In the genomic region with DNA sequence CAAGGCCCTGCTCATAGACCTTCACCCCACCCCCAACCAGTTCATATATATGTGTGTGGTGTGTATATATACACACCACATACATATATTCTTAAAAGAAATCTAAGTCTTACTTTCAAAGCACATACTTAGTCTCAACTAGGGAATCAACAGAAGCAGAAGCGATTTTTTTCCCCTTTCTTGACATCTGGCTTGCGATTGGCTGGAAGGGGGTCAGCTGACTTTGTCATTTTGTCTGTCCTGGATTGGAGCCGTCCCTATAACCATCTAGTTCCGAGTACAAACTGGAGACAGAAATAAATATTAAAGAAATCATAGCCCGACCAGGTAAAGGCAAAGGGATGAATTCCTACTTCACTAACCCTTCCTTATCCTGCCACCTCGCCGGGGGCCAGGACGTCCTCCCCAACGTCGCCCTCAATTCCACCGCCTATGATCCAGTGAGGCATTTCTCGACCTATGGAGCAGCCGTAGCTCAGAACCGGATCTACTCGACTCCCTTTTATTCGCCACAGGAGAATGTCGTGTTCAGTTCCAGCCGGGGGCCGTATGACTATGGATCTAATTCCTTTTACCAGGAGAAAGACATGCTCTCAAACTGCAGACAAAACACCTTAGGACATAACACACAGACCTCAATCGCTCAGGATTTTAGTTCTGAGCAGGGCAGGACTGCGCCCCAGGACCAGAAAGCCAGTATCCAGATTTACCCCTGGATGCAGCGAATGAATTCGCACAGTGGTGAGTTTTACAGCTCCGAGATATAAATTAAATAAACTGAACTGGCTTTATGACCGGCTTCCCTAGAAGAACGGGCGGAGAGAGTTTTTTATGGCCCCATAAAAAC, we compare ENCODE assay signal across 12 mouse cellular contexts. TPM values are rescaled to one million over a fixed set of nuclear protein-coding genes. Genes with fewer than 3 reads are reported as not detected.
DNase-seq lines count a peak whose midpoint lies in the region; ATAC-seq and TF ChIP-seq lines count a peak whose summit lies in the region.
"Had no signal": no experiment of that assay in that cellular context is flagged by ENCODE, and none has a peak within 500 bp of the region (broad histone marks: within the 10 kb centered on the region; RNA-seq: fewer than 3 reads in every experiment).

No protein-coding gene starts in this region.

- peak overlapping the region; percentile 64 for H3K9ac ChIP-seq in hindbrain, embryonic 13.5 days
- peak overlapping the region; percentile 25; the same call in 1 of the 2 replicates for H3K9ac ChIP-seq in limb, embryonic 14.5 days (ENCODE audit: low read depth, low read length, severe bottlenecking)

- H3K4me1 ChIP-seq in hindbrain, embryonic 13.5 days (replicated peaks) = peaks cover 12% of the 10 kb centered on the region
- H3K4me1 ChIP-seq in limb, embryonic 14.5 days (ENCODE audit: control insufficient read depth, insufficient read depth, low read length) = peaks cover 4% of the 10 kb centered on the region; the same call in 1 of the 2 replicates
- peaks cover 20% of the 10 kb centered on the region for H3K4me1 ChIP-seq in heart, embryonic 10.5 days

- peaks cover 29% of the 10 kb centered on the region for H3K79me3 ChIP-seq in C2C12 (ENCODE audit: low read depth)

- H3K4me2 ChIP-seq in hindbrain, embryonic 13.5 days = peak overlapping the region; percentile 52
- H3K4me2 ChIP-seq in limb, embryonic 14.5 days (replicated peaks; ENCODE audit: low read depth, low read length, severe bottlenecking) = peak overlapping the region; percentile 33

- peak; percentile 39 to 52 for DNase-seq in adrenal gland, adult 18-20 months (ENCODE audit: low spot score in 2 of 2)
- DNase-seq in adrenal gland, adult 8-10 months = no peak
- DNase-seq in limb, embryonic 14.5 days (ENCODE audit: low spot score) = no peak
- no peak for DNase-seq in heart, embryonic 10.5 days (ENCODE audit: low spot score)
- no peak for DNase-seq in spleen, postnatal 4 days (ENCODE audit: low spot score in 2 of 2)
- no peak for DNase-seq in left cerebral cortex, adult 2 months (ENCODE audit: extremely low spot score in 1 of 2, low spot score in 2 of 2)
- DNase-seq: cerebellum, adult 9-10 months; heart, adult 2 months; lung, postnatal 14 days had no signal

- peak overlapping the region; percentile 84 for H3K27ac ChIP-seq in hindbrain, embryonic 13.5 days
- H3K27ac ChIP-seq in limb, embryonic 14.5 days (replicated peaks; ENCODE audit: low read depth, low read length) = no peak overlapping the region
- H3K27ac ChIP-seq in heart, embryonic 10.5 days = no peak overlapping the region
- H3K27ac ChIP-seq in left cerebral cortex, adult 2 months = no peak overlapping the region
- H3K27ac ChIP-seq: forebrain, embryonic 10.5 days; heart, adult 2 months had no signal

- no peak for TF ChIP-seq CTCF in C2C12 (IDR thresholded peaks at IDR 0.05; ENCODE audit: control insufficient read depth, insufficient read depth, insufficient read length)
- no peak for TF ChIP-seq CTCF in left cerebral cortex, adult 2 months (IDR thresholded peaks at IDR 0.05)

- H3K4me3 ChIP-seq in C2C12 (ENCODE audit: insufficient read depth, poor library complexity, severe bottlenecking) = no peak overlapping the region
- H3K4me3 ChIP-seq in hindbrain, embryonic 13.5 days = peak overlapping the region; percentile 34
- peak overlapping the region; percentile 21 for H3K4me3 ChIP-seq in limb, embryonic 14.5 days (replicated peaks; ENCODE audit: low read length)
- no peak overlapping the region for H3K4me3 ChIP-seq in heart, embryonic 10.5 days
- no peak overlapping the region for H3K4me3 ChIP-seq in left cerebral cortex, adult 2 months
- H3K4me3 ChIP-seq: forebrain, embryonic 10.5 days; heart, adult 2 months had no signal

- TF ChIP-seq POLR2A in limb, embryonic 14.5 days (IDR thresholded peaks at IDR 0.05; ENCODE audit: borderline replicate concordance, extremely low read depth, insufficient read depth, insufficient read length) = no peak

- 1% methylated on average over 27 of the region's 27 CpGs for WGBS in hindbrain, embryonic 13.5 days
- 2% methylated on average over 27 of the region's 27 CpGs for WGBS in limb, embryonic 14.5 days
- whole genome bisulfite sequencing in heart, embryonic 10.5 days = 2% methylated on average over 27 of the region's 27 CpGs

- no peak for ATAC-seq in hindbrain, embryonic 13.5 days (ENCODE audit: low FRiP score)
- ATAC-seq in limb, embryonic 14.5 days (ENCODE audit: low FRiP score, low read depth) = no peak

- peaks cover 59% of the 10 kb centered on the region for H3K79me2 ChIP-seq in C2C12 (ENCODE audit: control insufficient read depth, insufficient read depth)

- no peak overlapping the region for H3ac ChIP-seq in C2C12 (ENCODE audit: control insufficient read depth, insufficient read length, low read depth)

- peaks cover 17% of the 10 kb centered on the region for H3K36me3 ChIP-seq in C2C12 (ENCODE audit: control insufficient read depth, insufficient read depth)
- H3K36me3 ChIP-seq in hindbrain, embryonic 13.5 days = no peaks in the 10 kb centered on the region
- no peaks in the 10 kb centered on the region for H3K36me3 ChIP-seq in limb, embryonic 14.5 days (ENCODE audit: control insufficient read depth, insufficient read depth, low read length)
- H3K36me3 ChIP-seq in heart, embryonic 10.5 days = no peaks in the 10 kb centered on the region
- H3K36me3 ChIP-seq: forebrain, embryonic 10.5 days had no signal

- H3K27me3 ChIP-seq in C2C12 (ENCODE audit: control insufficient read depth, insufficient read depth, insufficient read length) = no peaks in the 10 kb centered on the region
- peaks cover 96% of the 10 kb centered on the region for H3K27me3 ChIP-seq in hindbrain, embryonic 13.5 days
- peaks cover 97% of the 10 kb centered on the region for H3K27me3 ChIP-seq in limb, embryonic 14.5 days (ENCODE audit: control insufficient read depth, insufficient read depth, low read length)
- peaks cover 100% of the 10 kb centered on the region for H3K27me3 ChIP-seq in heart, embryonic 10.5 days (ENCODE audit: insufficient read depth, poor library complexity, severe bottlenecking)

- intact Hi-C loops in left cerebral cortex, adult 2 months (cut with DNase I) = loop anchor here (5.0 to 10.0 kb wide), 2 partner anchors 113 to 305 kb away; partner anchors contain the start of gene Gpr84

- no peaks in the 10 kb centered on the region for H3K9me3 ChIP-seq in hindbrain, embryonic 13.5 days
- H3K9me3 ChIP-seq in limb, embryonic 14.5 days (ENCODE audit: control insufficient read depth, low read length) = no peaks in the 10 kb centered on the region
- H3K9me3 ChIP-seq in heart, embryonic 10.5 days = no peaks in the 10 kb centered on the region
- H3K9me3 ChIP-seq: forebrain, embryonic 10.5 days had no signal

TF ChIP-seq in C2C12, 6 proteins besides CTCF, POLR2A, EP300 and RAD21 (continues in another document):
- peak; percentile 43 for TF ChIP-seq USF1 (IDR thresholded peaks at IDR 0.05; ENCODE audit: low read depth)

RNA-seq across cellular contexts. Expression of gene Hoxc4, which starts 9.2 kb away (rescaled TPM):
- 1 to 10 TPM; 5.0 to 7.3 TPM for total RNA-seq in adrenal gland, adult 18-20 months (2021)
- total RNA-seq in adrenal gland, adult 8-10 months (2022) = 10 to 100 TPM in 2 of 4 experiments, 1 to 10 TPM in 2; 5.0 to 17.9 (median 10.8) TPM
- polyA plus RNA-seq in C2C12 (2012; fragmentation: generic; extraction: Trizol) = 3.4 TPM
- 76.2 and 86.9 TPM in 2 replicates for polyA plus RNA-seq in hindbrain, embryonic 13.5 days (2015; fragmentation: Nextera tagmentation; extraction: Ambion mirVana)
- 5.9 and 7.5 TPM in 2 replicates for polyA plus RNA-seq in limb, embryonic 14.5 days (2012; rRNA removed)
- polyA plus RNA-seq in limb, embryonic 14.5 days (2014; fragmentation: Nextera tagmentation; extraction: Ambion mirVana) = 1.9 and 3.5 TPM in 2 replicates
- polyA plus RNA-seq in heart, embryonic 10.5 days (2016; fragmentation: Nextera tagmentation; extraction: Ambion mirVana) = 0.81 and 6.6 TPM in 2 replicates
- total RNA-seq in left cerebral cortex, adult 2 months (2021) = not detected
- total RNA-seq: heart, adult 2 months had no signal
- polyA plus RNA-seq: forebrain, embryonic 10.5 days had no signal

RNA-seq across cellular contexts. Expression of gene Hoxc6, which starts 11.4 kb away (rescaled TPM):
- 10 to 100 TPM; 47.9 to 59.3 TPM for total RNA-seq in adrenal gland, adult 18-20 months (2021)
- total RNA-seq in adrenal gland, adult 8-10 months (2022) = 10 to 100 TPM; 52.9 to 79.0 (median 59.6) TPM
- polyA plus RNA-seq in C2C12 (2012; fragmentation: generic; extraction: Trizol) = 10.6 TPM
- polyA plus RNA-seq in hindbrain, embryonic 13.5 days (2015; fragmentation: Nextera tagmentation; extraction: Ambion mirVana) = 5.3 and 9.1 TPM in 2 replicates
- 8.0 and 10.4 TPM in 2 replicates for polyA plus RNA-seq in limb, embryonic 14.5 days (2012; rRNA removed)
- polyA plus RNA-seq in limb, embryonic 14.5 days (2014; fragmentation: Nextera tagmentation; extraction: Ambion mirVana) = 2.4 and 2.5 TPM in 2 replicates
- 0.23 and 1.8 TPM in 2 replicates for polyA plus RNA-seq in heart, embryonic 10.5 days (2016; fragmentation: Nextera tagmentation; extraction: Ambion mirVana)
- not detected for total RNA-seq in left cerebral cortex, adult 2 months (2021)
- total RNA-seq: heart, adult 2 months had no signal
- polyA plus RNA-seq: forebrain, embryonic 10.5 days; heart, adult 2 months had no signal

RNA-seq across cellular contexts. Expression of gene Hoxc8, which starts 19.1 kb away (rescaled TPM):
- 10 to 100 TPM; 30.8 to 34.8 TPM for total RNA-seq in adrenal gland, adult 18-20 months (2021)
- 10 to 100 TPM; 30.1 to 35.8 (median 32.2) TPM for total RNA-seq in adrenal gland, adult 8-10 months (2022)
- polyA plus RNA-seq in C2C12 (2012; fragmentation: generic; extraction: Trizol) = 1.1 TPM
- 0.50 and 1.5 TPM in 2 replicates for polyA plus RNA-seq in hindbrain, embryonic 13.5 days (2015; fragmentation: Nextera tagmentation; extraction: Ambion mirVana)
- 3.5 and 3.9 TPM in 2 replicates for polyA plus RNA-seq in limb, embryonic 14.5 days (2012; rRNA removed)
- 1.9 TPM in 2 replicates for polyA plus RNA-seq in limb, embryonic 14.5 days (2014; fragmentation: Nextera tagmentation; extraction: Ambion mirVana)
- polyA plus RNA-seq in heart, embryonic 10.5 days (2016; fragmentation: Nextera tagmentation; extraction: Ambion mirVana) = 0.06 and 1.7 TPM in 2 replicates
- total RNA-seq in left cerebral cortex, adult 2 months (2021) = not detected
- total RNA-seq: heart, adult 2 months had no signal
- polyA plus RNA-seq: forebrain, embryonic 10.5 days; heart, adult 2 months had no signal

RNA-seq across cellular contexts. Expression of gene Hoxc9, which starts 33.2 kb away (rescaled TPM):
- total RNA-seq in adrenal gland, adult 18-20 months (2021) = 1 to 10 TPM in 1 of 2 experiments, under 1 TPM in 1; 0.66 to 1.4 TPM
- total RNA-seq in adrenal gland, adult 8-10 months (2022) = under 1 TPM; 0.52 to 0.99 (median 0.83) TPM
- polyA plus RNA-seq in C2C12 (2012; fragmentation: generic; extraction: Trizol) = 9.4 TPM
- 0.13 TPM in 1 of 2 replicates, not detected in the other for polyA plus RNA-seq in hindbrain, embryonic 13.5 days (2015; fragmentation: Nextera tagmentation; extraction: Ambion mirVana)
- polyA plus RNA-seq in limb, embryonic 14.5 days (2012; rRNA removed) = 2.1 TPM in 2 replicates
- polyA plus RNA-seq in limb, embryonic 14.5 days (2014; fragmentation: Nextera tagmentation; extraction: Ambion mirVana) = 1.1 and 1.3 TPM in 2 replicates
- 0.49 TPM in 1 of 2 replicates, not detected in the other for polyA plus RNA-seq in heart, embryonic 10.5 days (2016; fragmentation: Nextera tagmentation; extraction: Ambion mirVana)
- total RNA-seq in left cerebral cortex, adult 2 months (2021) = not detected
- total RNA-seq: heart, adult 2 months had no signal
- polyA plus RNA-seq: forebrain, embryonic 10.5 days; heart, adult 2 months had no signal

RNA-seq across cellular contexts. Expression of gene Hoxc5, which starts 42.2 kb away (rescaled TPM):
- total RNA-seq in adrenal gland, adult 18-20 months (2021) = 1 to 10 TPM; 7.0 to 7.5 TPM
- total RNA-seq in adrenal gland, adult 8-10 months (2022) = 10 to 100 TPM in 2 of 4 experiments, 1 to 10 TPM in 2; 6.4 to 16.0 (median 11.4) TPM
- polyA plus RNA-seq in C2C12 (2012; fragmentation: generic; extraction: Trizol) = 1.6 TPM
- polyA plus RNA-seq in hindbrain, embryonic 13.5 days (2015; fragmentation: Nextera tagmentation; extraction: Ambion mirVana) = 32.3 and 39.2 TPM in 2 replicates
- 7.6 and 9.0 TPM in 2 replicates for polyA plus RNA-seq in limb, embryonic 14.5 days (2012; rRNA removed)
- polyA plus RNA-seq in limb, embryonic 14.5 days (2014; fragmentation: Nextera tagmentation; extraction: Ambion mirVana) = 2.6 and 3.5 TPM in 2 replicates
- 0.60 and 5.5 TPM in 2 replicates for polyA plus RNA-seq in heart, embryonic 10.5 days (2016; fragmentation: Nextera tagmentation; extraction: Ambion mirVana)
- total RNA-seq in left cerebral cortex, adult 2 months (2021) = not detected
- total RNA-seq: heart, adult 2 months had no signal
- polyA plus RNA-seq: forebrain, embryonic 10.5 days had no signal

Comparison
In these comparisons a context has a peak if more than half of its experiments do, and no peak if none do; other contexts are left out.
1. DNase-seq: peak in adrenal gland, adult 18-20 months (2 of 2); none in adrenal gland, adult 8-10 months (single experiment), limb, embryonic 14.5 days (single experiment), heart, embryonic 10.5 days (single experiment), spleen, postnatal 4 days (0 of 2) and left cerebral cortex, adult 2 months (0 of 2).
2. H3K4me3 ChIP-seq: peak in hindbrain, embryonic 13.5 days (single experiment) and limb, embryonic 14.5 days (single experiment); none in C2C12 (single experiment), heart, embryonic 10.5 days (single experiment) and left cerebral cortex, adult 2 months (single experiment).